Mouse (Mus musculus) C2C12 (cell line): ENCODE measurements around the gene Lax1. TPM values are rescaled to one million over a fixed set of nuclear protein-coding genes. Genes with fewer than 3 reads are reported as not detected.
A peak's percentile ranks its signal among the peaks of the same experiment; 100 is the strongest.
"Not testable (repeated sequence)": the region's sequence is repeated elsewhere in the genome, so short reads cannot be mapped to it uniquely, and the experiment has no call there.

ENCODE experiments used
- H3K27me3 ChIP-seq: one replicate; pipeline ENCODE4 v1.6.1; 2011; ENCODE audit not compliant: control insufficient read depth, insufficient read depth, insufficient read length
- H3K36me3 ChIP-seq: one replicate; pipeline ENCODE4 v1.6.1; 2011; ENCODE audit not compliant: control insufficient read depth, insufficient read depth
- H3K4me3 ChIP-seq: one replicate; pipeline ENCODE4 v1.5.1; 2011; ENCODE audit warnings: mild to moderate bottlenecking, control low read depth; ENCODE audit not compliant: poor library complexity, insufficient read depth, severe bottlenecking
- H3K79me2 ChIP-seq: one replicate; pipeline ENCODE4 v1.6.1; 2011; ENCODE audit not compliant: control insufficient read depth, insufficient read depth
- H3K79me3 ChIP-seq: one replicate; pipeline ENCODE4 v1.6.1; 2011; ENCODE audit warnings: low read depth, control low read depth
- H3ac ChIP-seq: one replicate; pipeline ENCODE3; 2011; ENCODE audit warnings: low read depth; ENCODE audit not compliant: control insufficient read depth, insufficient read length
- CEBPB ChIP-seq: IDR thresholded peaks from one replicate; pipeline ENCODE4 v1.6.1; 2011; ENCODE audit warnings: low read depth, mild to moderate bottlenecking, control low read depth, moderate library complexity
- CTCF ChIP-seq: IDR thresholded peaks from one replicate; pipeline ENCODE4 v1.5.1; 2011; ENCODE audit not compliant: control insufficient read depth, insufficient read depth, insufficient read length
- FOSL1 ChIP-seq: IDR thresholded peaks from one replicate; pipeline ENCODE4 v1.8.0; 2011; ENCODE audit warnings: mild to moderate bottlenecking, low read length; ENCODE audit not compliant: poor library complexity, insufficient read depth, severe bottlenecking
- MAX ChIP-seq: IDR thresholded peaks from one replicate; pipeline ENCODE4 v1.6.1; 2011; ENCODE audit warnings: mild to moderate bottlenecking, control low read depth
- MYOD1 ChIP-seq: IDR thresholded peaks from one replicate; pipeline ENCODE4 v1.6.1; 2011; ENCODE audit warnings: low read depth; ENCODE audit not compliant: control insufficient read depth, insufficient read length
- MYOG ChIP-seq: IDR thresholded peaks from one replicate; pipeline ENCODE4 v1.6.1; 2011; ENCODE audit not compliant: control insufficient read depth, insufficient read length; ENCODE audit errors: extremely low read depth
- USF1 ChIP-seq: IDR thresholded peaks from one replicate; pipeline ENCODE4 v1.6.1; 2011; ENCODE audit warnings: low read depth, mild to moderate bottlenecking, control low read depth, moderate library complexity
- polyA plus RNA-seq: library from polyadenylated mRNA; unstranded; fragments of >200 nt; fragmentation: generic; extraction: Trizol; gene quantifications from one replicate; pipeline ENCODE4 v1.2.1, GENCODE M21; 2012; ENCODE audit warnings: missing spikeins

The Lax1 gene
- polyA plus RNA-seq, 1 experiment, result not detected

GRCm38 (mm10) chr1:133667721-133668120, 22.2 kb downstream of the Lax1 start:
- Histone ChIP-seq H3K36me3 (no peaks in the 10 kb centered on the region), H3ac (no peak overlapping the region), H3K79me2 (no peaks in the 10 kb centered on the region), H3K27me3 (no peaks in the 10 kb centered on the region), H3K4me3 (no peak overlapping the region), H3K79me3 (no peaks in the 10 kb centered on the region)
- TF ChIP-seq FOSL1, result no peak
- TF ChIP-seq CTCF, result no peak
- TF ChIP-seq CEBPB, result no peak
- TF ChIP-seq MYOD1, result no peak
- TF ChIP-seq USF1, result no peak
- no peak for TF ChIP-seq MAX
- no peak for TF ChIP-seq MYOG

- H3K79me3 ChIP-seq, H3K79me2 ChIP-seq, H3K36me3 ChIP-seq, H3ac ChIP-seq, H3K27me3 ChIP-seq, H3K4me3 ChIP-seq: not testable (repeated sequence)
Observed at GRCm38 (mm10) chr1:133665713-133666112, 24.2 kb downstream of the Lax1 start.

DNA sequence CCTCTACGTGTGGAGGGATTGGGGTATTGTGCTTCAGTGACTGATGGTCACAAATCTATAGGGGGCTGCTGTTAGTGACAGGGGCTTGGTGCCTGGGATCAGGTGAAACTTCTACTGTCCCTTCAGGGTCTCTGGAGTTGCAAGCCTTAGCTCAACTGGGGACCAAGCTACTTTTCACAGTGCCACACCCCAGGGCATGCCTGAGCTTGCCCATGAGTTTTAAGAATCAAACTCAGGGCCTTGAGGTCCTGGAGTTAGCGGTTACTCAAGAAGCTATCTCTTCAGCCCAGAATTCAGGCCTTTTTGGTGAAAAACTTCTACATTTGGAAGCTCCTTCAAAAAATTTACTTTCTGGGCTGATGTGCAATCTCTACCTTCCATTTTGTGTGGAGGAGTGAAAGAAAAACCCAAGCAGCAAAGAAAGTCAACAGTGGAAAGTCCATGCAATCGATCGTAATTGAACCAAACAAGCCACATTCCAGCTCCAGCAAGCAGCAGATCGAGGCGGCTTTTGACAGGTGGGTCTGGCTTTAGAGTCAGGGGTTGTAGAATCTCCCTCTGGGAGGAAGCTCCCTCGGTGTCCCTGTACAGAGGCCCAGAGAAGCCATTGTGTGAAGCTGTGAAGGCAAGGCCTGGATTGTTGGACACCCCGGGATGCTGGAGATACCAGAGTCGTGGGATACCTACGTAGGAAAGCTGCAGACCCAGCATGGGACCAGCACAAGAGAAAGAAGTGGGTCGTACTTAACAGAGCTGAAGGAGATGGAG, 25.5 kb downstream of the Lax1 start:
- Histone ChIP-seq H3K27me3 (no peaks in the 10 kb centered on the region), H3K79me3 (peaks cover 14% of the 10 kb centered on the region), H3K4me3 (no peak overlapping the region), H3K36me3 (peaks cover 4% of the 10 kb centered on the region), H3K79me2 (peaks cover 18% of the 10 kb centered on the region), H3ac (no peak overlapping the region)
- TF ChIP-seq CEBPB (no peak), CTCF (no peak), MAX (no peak), USF1 (no peak), MYOG (no peak), FOSL1 (no peak), MYOD1 (no peak)

GRCm38 (mm10) chr1:133663427-133663826, 26.5 kb downstream of the Lax1 start:
- Histone ChIP-seq H3K79me3 (peaks cover 23% of the 10 kb centered on the region), H3K79me2 (peaks cover 27% of the 10 kb centered on the region), H3K27me3 (no peaks in the 10 kb centered on the region), H3K36me3 (peaks cover 14% of the 10 kb centered on the region), H3ac (no peak overlapping the region), H3K4me3 (no peak overlapping the region)
- TF ChIP-seq CEBPB (no peak), CTCF (no peak), MYOD1 (no peak), MAX (no peak), USF1 (no peak), FOSL1 (no peak), MYOG (no peak)

DNA sequence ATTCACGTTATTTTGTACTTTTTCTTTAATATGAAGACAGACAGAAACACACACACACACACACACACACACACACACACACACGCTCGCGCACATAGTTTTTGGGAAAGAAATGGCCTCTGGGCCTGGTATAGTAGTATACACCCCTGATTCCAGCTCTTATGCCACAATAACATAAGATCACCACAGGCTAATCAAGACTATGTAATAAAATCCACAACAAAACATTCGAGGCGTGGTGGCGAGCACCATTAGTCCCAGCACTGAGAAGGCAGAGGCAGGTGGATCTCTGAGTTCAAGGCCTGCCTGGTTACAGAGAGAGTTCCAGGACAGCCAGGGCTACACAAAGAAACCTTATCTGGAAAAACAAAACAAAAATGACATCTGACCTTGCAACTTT, 27.0 kb downstream of the Lax1 start:
- peaks cover 28% of the 10 kb centered on the region for H3K79me3 ChIP-seq
- no peaks in the 10 kb centered on the region for H3K27me3 ChIP-seq
- TF ChIP-seq USF1 (no peak), CEBPB (no peak), CTCF (no peak), MYOG (no peak), MAX (no peak), FOSL1 (no peak), MYOD1 (no peak)
- H3K79me2 ChIP-seq, result peaks cover 32% of the 10 kb centered on the region
- H3K36me3 ChIP-seq, result peaks cover 19% of the 10 kb centered on the region
- no peak overlapping the region for H3ac ChIP-seq
- no peak overlapping the region for H3K4me3 ChIP-seq

GRCm38 (mm10) chr1:133661203-133661933, 28.5 kb downstream of the Lax1 start, which contains the start of gene Gm38394:
Gene Gm38394, minus strand, starts transcription at chr1:133661318.
- no peaks in the 10 kb centered on the region for H3K27me3 ChIP-seq
- H3ac ChIP-seq, result peak within 1 kb of the TSS; percentile 79
- H3K36me3 ChIP-seq, result peaks cover 35% of the 10 kb centered on the region
- TF ChIP-seq MAX (peak; percentile 69), USF1 (peak; percentile 97), MYOG (no peak)
- peaks cover 48% of the 10 kb centered on the region for H3K79me2 ChIP-seq
- peak within 1 kb of the TSS; percentile 62 for H3K4me3 ChIP-seq
- H3K79me3 ChIP-seq, result peaks cover 43% of the 10 kb centered on the region
